Mouse (Mus musculus) inflammation-experienced regulatory T-cells, adult 6 months (primary cell): ENCODE data around the gene Spred2. TPM values are rescaled to one million over a fixed set of nuclear protein-coding genes. Genes with fewer than 3 reads are reported as not detected.
"Not testable (repeated sequence)": the region's sequence is repeated elsewhere in the genome, so short reads cannot be mapped to it uniquely, and the experiment has no call there.

Experiments used
- ATAC-seq: one replicate; pipeline ENCODE4 v1.8.0; 2017
- polyA plus RNA-seq, 3 experiments: library from polyadenylated mRNA; unstranded; fragments of 100-300 nt; shearing (Covaris generic); gene quantifications; one replicate each; pipeline ENCODE4 v1.2.1; 2017

Gene Spred2
- polyA plus RNA-seq, 3 experiments from 2014 or later, result 3.4 to 5.0 (median 4.3) TPM

GRCm38 (mm10) chr11:20022911-20023482, 98.8 kb downstream of the Spred2 start:
- ATAC-seq, result no peak

DNA sequence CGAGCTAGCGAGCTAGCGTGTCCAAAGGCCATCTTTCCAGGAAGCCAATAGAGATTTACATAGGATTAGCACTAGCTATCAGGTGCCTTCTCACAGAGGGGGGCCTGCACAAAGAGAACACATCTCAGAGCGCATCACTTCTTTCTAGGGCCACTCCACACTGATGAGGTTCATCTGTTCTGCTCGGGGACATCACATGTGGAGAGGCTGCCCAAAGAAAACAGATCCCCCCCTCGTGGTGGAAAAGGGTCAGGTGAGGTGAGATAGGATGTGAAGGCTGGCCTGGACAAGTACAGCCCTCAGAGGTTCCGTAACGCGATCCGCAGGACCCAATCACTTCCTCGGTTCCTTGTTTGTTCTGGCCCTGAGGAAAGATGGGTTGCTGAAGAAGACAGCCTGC, 101.7 kb downstream of the Spred2 start:
- no peak for ATAC-seq

DNA sequence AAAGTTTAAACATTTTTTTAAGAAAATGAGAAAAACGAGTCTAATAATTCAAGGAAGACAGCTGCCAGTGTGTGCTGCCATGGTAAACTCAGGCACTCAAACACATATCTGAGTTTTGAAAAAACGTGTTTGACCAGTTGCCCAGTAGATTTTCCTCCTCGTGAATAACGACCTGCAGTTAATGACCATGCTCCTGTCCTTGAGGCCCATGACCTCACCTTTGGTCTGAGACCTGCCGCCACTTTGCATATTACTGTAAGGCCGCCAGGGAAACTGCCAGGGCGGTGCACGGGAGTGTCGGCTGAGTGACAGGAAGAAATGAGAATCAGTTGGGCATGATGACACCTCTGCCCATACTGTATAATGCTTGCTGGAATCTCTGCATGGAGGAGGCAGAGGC, 103.5 kb downstream of the Spred2 start:
- ATAC-seq, result no peak

- ATAC-seq, result no peak
Observed at GRCm38 (mm10) chr11:20028396-20028795, 104.2 kb downstream of the Spred2 start.

GRCm38 (mm10) chr11:20029014-20029413, 104.8 kb downstream of the Spred2 start:
- ATAC-seq, result no peak

- ATAC-seq, result not testable (repeated sequence)
Observed at GRCm38 (mm10) chr11:20030973-20031372, 106.8 kb downstream of the Spred2 start.

- no peak for ATAC-seq
Observed at GRCm38 (mm10) chr11:20031536-20031935, 107.4 kb downstream of the Spred2 start.

GRCm38 (mm10) chr11:20033541-20034160, 109.5 kb downstream of the Spred2 start:
- ATAC-seq, result no peak

DNA sequence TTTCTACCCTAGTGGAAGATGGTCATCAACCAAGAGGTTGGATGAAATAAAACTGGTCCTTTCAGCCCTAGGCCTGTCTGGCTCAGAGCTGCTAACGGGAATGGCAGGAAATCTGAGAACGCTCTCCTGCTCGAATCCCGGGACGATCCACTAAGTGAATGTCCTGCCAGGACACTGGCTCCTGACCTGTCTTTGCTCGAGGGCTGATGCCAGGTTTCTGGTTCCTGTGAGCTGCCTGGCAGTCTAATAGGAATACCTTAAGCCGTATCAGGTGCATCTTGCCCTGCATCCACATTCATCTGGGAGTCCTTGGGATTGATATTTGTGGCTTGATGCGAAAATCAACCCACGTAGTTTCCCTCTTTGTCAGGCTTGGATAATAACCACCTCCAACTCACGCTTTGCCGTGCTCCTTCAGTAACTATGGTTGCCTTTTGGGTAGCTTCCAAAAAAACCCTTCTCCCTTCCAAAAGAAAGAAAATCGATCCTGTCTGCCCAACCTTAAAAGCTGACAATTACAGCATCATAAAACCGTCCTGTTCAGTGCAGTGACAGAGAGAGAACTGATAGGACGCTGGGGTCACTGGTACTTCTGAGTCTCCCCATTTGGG, 110.3 kb downstream of the Spred2 start:
- ATAC-seq, result no peak

DNA sequence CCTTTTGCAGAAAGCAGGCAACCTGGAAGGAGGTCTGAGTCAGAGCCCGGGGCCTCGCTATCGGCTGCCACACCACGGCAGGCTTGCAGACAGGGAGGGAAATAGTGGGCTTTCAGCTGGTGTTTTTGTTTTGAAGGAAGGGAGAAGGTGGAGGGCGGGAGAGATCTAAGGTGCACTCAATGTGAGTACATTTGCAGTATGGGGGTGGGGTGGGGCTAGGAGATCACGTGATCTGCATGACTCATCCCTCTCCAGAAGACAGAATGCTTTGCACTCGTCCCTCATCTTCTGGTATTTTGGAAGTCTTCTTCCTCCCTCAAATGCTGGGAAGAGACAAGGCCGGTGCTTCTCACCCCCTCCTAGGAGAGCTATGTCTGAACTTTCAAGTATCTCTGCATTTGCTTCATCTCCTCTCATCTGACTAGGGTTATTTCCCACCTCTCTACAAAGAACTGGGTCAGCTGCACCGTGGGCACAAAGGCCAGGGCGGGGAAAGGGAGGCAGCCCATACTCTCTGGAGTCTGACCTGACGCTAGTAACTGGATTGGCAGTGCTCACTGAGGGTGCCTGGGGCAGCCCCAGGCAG, 111.3 kb downstream of the Spred2 start:
- ATAC-seq, result peak; percentile 78

GRCm38 (mm10) chr11:20035972-20036371, 111.8 kb downstream of the Spred2 start:
- no peak for ATAC-seq

- no peak for ATAC-seq
Observed at GRCm38 (mm10) chr11:20037739-20038138, 113.6 kb downstream of the Spred2 start.

DNA sequence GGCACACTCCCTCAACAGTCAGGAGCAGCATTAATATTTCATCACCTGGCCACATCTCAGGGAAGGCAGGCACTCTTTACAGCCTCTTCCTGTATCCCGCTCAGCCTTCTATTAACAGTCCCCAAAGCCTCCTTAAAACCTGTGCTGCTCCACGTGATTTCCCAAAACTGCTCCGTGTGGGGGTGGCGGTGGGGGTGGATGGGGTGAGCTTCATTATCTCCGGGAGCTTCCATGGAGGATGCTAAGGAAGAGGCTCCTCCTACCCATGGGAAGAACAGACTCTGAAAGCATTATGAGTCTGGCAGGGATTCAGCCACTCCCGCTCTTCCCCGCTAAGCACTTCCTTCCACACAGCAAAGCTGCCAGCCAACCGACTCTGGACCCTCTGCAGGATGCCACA, 114.5 kb downstream of the Spred2 start:
- ATAC-seq, result no peak

GRCm38 (mm10) chr11:20041164-20041920, 117.2 kb downstream of the Spred2 start:
- ATAC-seq, result no peak

DNA sequence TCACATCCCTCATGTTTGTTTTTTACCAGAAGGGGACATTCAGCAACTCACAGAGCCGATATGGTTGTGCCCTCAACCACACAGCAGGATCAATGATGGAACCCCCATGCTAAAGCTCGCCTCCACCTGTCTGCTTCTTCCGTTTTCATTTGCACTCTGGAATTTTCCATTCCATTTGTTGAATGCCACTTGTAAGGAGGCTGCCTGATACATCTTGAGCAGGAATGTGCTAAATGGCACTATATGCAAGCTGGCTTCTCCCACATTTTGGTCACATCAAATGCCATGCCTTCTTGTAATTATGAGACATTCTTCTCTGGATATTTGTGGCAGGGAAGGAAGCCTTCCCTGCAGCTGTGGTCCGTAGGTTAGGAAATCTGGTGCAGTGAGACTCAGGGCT, 117.9 kb downstream of the Spred2 start:
- no peak for ATAC-seq

DNA sequence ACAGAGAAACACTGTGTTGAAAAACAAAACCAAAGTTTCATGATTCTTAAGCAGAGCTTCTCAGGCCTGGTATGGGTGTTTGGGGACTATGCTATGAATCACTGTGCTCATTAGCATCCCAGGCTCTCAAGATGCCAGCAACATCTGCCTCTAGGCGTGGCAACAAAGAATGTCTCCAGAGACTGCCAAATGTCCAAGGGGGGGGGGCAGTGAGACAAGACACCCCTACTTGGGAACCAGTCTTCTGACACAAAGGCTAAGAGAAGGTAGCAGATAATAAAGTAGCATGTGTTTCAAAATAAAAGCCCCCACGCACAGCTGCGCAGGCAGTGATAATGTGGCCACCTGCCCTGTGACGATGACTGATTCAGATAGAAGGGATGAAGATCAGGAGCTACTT, 119.1 kb downstream of the Spred2 start:
- ATAC-seq, result no peak

- ATAC-seq, result no peak
Observed at GRCm38 (mm10) chr11:20045586-20045985, 121.4 kb downstream of the Spred2 start.

- no peak for ATAC-seq
Observed at GRCm38 (mm10) chr11:20052814-20053536, 128.8 kb downstream of the Spred2 start.

DNA sequence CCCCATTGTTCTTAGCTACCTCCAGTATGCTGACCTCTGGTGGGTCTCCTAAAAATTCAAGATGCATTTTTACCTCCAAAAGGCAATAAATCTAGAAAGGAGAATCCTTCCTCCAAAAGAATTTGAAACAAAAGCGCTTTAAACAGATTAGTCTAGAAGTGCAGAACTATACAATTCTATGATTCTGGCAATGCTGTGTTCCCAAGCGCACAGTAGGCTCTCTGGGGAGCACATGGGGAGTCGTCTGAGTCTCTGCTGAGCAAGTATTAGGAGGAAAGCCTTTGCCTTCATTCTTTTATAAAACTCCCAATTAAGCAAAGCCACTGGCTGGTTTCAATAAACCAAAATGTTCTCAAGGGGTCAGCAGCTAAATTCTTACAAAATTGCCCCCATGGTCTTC, 129.8 kb downstream of the Spred2 start:
- ATAC-seq, result no peak

DNA sequence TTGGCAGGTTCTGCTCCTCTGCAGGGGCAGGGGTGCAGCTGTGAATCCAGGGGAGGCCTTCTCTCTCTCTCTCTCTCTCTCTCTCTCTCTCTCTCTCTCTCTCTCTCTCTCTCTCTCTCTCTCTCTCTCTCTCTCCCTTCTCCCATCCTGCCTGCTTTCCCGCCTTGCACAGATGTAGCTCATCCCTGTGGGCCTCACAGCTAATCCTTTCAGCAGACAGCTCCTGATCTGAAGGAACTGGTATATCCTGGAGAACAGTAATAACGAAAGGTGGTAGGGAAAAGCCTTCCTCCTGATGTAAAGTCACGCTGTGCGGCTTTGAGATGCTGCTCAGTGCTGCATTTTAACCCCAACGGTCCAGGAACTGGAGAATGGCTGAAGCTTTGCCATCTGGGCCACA, 130.4 kb downstream of the Spred2 start:
- no peak for ATAC-seq

- ATAC-seq, result no peak
Observed at GRCm38 (mm10) chr11:20056168-20056567, 132.0 kb downstream of the Spred2 start.

GRCm38 (mm10) chr11:20057429-20057828, 133.3 kb downstream of the Spred2 start:
- no peak for ATAC-seq

GRCm38 (mm10) chr11:20059736-20060135, 135.6 kb downstream of the Spred2 start:
- no peak for ATAC-seq
